Mouse (Mus musculus): ENCODE measurements around the gene Atxn1. TPM values are rescaled to one million over a fixed set of nuclear protein-coding genes. Genes with fewer than 3 reads are reported as not detected.

The Atxn1 gene
- polyA plus RNA-seq, 1 experiment from 2014 or later, result 8.3 TPM

DNA sequence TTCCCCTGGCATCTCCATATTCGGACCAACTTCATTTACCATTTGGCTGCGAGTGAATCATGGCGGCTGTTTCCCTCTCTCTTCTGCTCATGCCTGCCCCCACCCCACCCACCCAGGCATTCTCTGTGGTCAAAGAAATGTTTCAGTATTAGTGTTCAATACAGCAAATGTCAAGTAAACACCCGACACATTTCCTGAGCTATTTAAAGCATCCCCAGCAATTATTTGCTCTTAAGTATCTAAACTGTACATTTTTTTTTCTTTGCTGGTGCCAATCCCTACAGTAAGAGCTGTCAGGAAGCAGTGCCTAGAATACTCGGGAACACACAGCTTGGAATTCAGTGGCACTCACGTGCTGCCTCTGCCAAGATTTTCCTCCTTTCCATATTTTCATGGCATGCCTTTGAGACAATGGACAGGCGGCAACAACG, 32.3 kb downstream of the Atxn1 start:
- in situ Hi-C loops (cut with MboI; ENCODE audit: low pct_unique_long_range_greater_than_20kb), result no loop called here
- no peak for TF ChIP-seq CTCF (IDR thresholded peaks at IDR 0.05)
- DNase-seq (ENCODE audit: low read depth, low spot score) (no peak), ATAC-seq (no peak)
- ChIA-PET CTCF (interaction anchor here (0.7 to 0.8 kb wide), 2 partner anchors 276 to 295 kb away, joined by 3 to 4 read pairs; no protein-coding TSS in a partner anchor), POLR2A (no interaction called here)
- no peaks in the 10 kb centered on the region for H3K27me3 ChIP-seq

GRCm38 (mm10) chr13:45931891-45932290, 32.9 kb downstream of the Atxn1 start:
- in situ Hi-C loops (cut with MboI; ENCODE audit: low pct_unique_long_range_greater_than_20kb), result no loop called here
- CTCF ChIA-PET, result interaction anchor here (0.9 kb wide), 1 partner anchor 47 kb away, joined by 3 read pairs; no protein-coding TSS in a partner anchor
- peak; percentile 61 for TF ChIP-seq CTCF (IDR thresholded peaks at IDR 0.05)
- DNase-seq (ENCODE audit: low read depth, low spot score) (no peak), ATAC-seq (no peak)
- POLR2A ChIA-PET, result interaction anchor here (1.1 kb wide), 1 partner anchor 19 kb away, joined by 5 read pairs; no protein-coding TSS in a partner anchor
- H3K27me3 ChIP-seq, result no peaks in the 10 kb centered on the region

- CTCF ChIA-PET, result interaction anchor here (0.8 to 0.9 kb wide), 2 partner anchors 19 to 46 kb away, joined by 3 to 4 read pairs; no protein-coding TSS in a partner anchor
- TF ChIP-seq CTCF (IDR thresholded peaks at IDR 0.05), result no peak
- no peak for DNase-seq (ENCODE audit: low read depth, low spot score)
- POLR2A ChIA-PET, result interaction anchor here (1.1 kb wide), 1 partner anchor 19 kb away, joined by 5 read pairs; no protein-coding TSS in a partner anchor
- in situ Hi-C loops (cut with MboI; ENCODE audit: low pct_unique_long_range_greater_than_20kb), result no loop called here
- no peaks in the 10 kb centered on the region for H3K27me3 ChIP-seq
- peak; percentile 62 for ATAC-seq
Measured at GRCm38 (mm10) chr13:45931215-45931614, 33.6 kb downstream of the Atxn1 start.

DNA sequence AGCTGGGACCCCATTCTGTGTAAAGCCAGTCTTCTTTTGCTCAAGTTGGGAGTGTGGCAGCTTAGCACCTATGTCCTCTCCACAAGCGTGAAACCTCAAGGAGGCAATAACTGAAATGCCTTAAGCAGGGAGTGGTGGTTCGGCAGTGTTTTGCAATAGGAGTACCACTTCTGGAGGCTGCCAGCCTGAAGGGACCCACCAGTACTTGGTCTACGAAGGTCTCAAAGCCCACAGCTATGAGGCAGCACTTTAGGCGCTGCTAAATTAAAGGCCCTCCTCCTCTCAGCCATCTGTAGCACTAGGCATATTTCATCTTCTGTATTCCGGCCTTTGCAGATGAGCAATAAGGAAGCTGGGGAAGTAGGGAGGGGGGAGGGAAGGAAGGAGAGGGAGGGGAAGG, 35.1 kb downstream of the Atxn1 start:
- DNase-seq (ENCODE audit: low read depth, low spot score) (no peak), ATAC-seq (no peak)
- in situ Hi-C loops (cut with MboI; ENCODE audit: low pct_unique_long_range_greater_than_20kb), result no loop called here
- CTCF ChIA-PET, result interaction anchor here (0.7 kb wide), 1 partner anchor 28 kb away, joined by 3 read pairs; no protein-coding TSS in a partner anchor
- H3K27me3 ChIP-seq, result no peaks in the 10 kb centered on the region
- POLR2A ChIA-PET, result no interaction called here
- TF ChIP-seq CTCF (IDR thresholded peaks at IDR 0.05), result no peak

- POLR2A ChIA-PET, result no interaction called here
- no peak for TF ChIP-seq CTCF (IDR thresholded peaks at IDR 0.05)
- H3K27me3 ChIP-seq, result no peaks in the 10 kb centered on the region
- DNase-seq (ENCODE audit: low read depth, low spot score), result no peak
- ATAC-seq, result no peak
- in situ Hi-C loops (cut with MboI; ENCODE audit: low pct_unique_long_range_greater_than_20kb), result no loop called here
- CTCF ChIA-PET, result interaction anchor here (1.0 to 1.8 kb wide), 4 partner anchors 9 to 122 kb away, joined by 3 to 6 read pairs (median 3); no protein-coding TSS in a partner anchor
Measured at GRCm38 (mm10) chr13:45925294-45925693, 39.5 kb downstream of the Atxn1 start.

- POLR2A ChIA-PET, result interaction anchor here (0.6 kb wide), 3 partner anchors 16 to 38 kb away, joined by 3 read pairs; no protein-coding TSS in a partner anchor
- CTCF ChIA-PET, result interaction anchor here (1.0 to 1.8 kb wide), 4 partner anchors 10 to 121 kb away, joined by 3 to 6 read pairs (median 3); no protein-coding TSS in a partner anchor
- no peak for ATAC-seq
Measured at GRCm38 (mm10) chr13:45924555-45924954, 40.3 kb downstream of the Atxn1 start.

GRCm38 (mm10) chr13:45923086-45923485, 41.7 kb downstream of the Atxn1 start:
- H3K27me3 ChIP-seq, result no peaks in the 10 kb centered on the region
- POLR2A ChIA-PET, result no interaction called here
- CTCF ChIA-PET, result no interaction called here
- in situ Hi-C loops (cut with MboI; ENCODE audit: low pct_unique_long_range_greater_than_20kb), result no loop called here
- DNase-seq (ENCODE audit: low read depth, low spot score) (no peak), ATAC-seq (no peak)
- no peak for TF ChIP-seq CTCF (IDR thresholded peaks at IDR 0.05)

More at GRCm38 (mm10) chr13:45924555-45924954, 40.3 kb downstream of the Atxn1 start:
- TF ChIP-seq CTCF (IDR thresholded peaks at IDR 0.05), result no peak
- no peaks in the 10 kb centered on the region for H3K27me3 ChIP-seq
- no peak for DNase-seq (ENCODE audit: low read depth, low spot score)
- in situ Hi-C loops (cut with MboI; ENCODE audit: low pct_unique_long_range_greater_than_20kb), result no loop called here

DNA sequence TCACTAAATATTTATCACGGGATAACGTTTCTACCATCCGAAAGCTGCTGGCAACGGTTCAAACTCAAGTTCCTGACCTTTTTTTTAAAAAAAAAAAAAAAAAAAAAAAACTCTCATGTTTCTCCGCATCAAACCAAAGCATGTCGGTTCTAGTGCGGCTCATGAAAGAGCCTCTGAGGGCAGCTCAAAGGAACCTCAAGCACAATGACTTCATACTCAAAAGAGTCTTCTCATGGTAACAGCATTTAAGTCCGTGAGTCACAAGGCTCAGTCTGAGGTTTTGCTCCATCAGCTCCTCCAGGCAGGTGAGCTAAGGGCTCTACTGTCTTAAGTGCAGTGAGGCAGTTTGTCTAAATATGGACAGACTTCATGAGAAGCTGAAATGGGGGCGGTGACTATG, 42.3 kb downstream of the Atxn1 start:
- ChIA-PET POLR2A (interaction anchor here (0.6 kb wide), 2 partner anchors 11 to 29 kb away, joined by 6 read pairs; no protein-coding TSS in a partner anchor), CTCF (interaction anchor here (1.2 kb wide), 1 partner anchor 44 kb away, joined by 5 read pairs; no protein-coding TSS in a partner anchor)
- in situ Hi-C loops (cut with MboI; ENCODE audit: low pct_unique_long_range_greater_than_20kb), result no loop called here
- H3K27me3 ChIP-seq, result no peaks in the 10 kb centered on the region
- TF ChIP-seq CTCF (IDR thresholded peaks at IDR 0.05), result no peak
- DNase-seq (ENCODE audit: low read depth, low spot score) (peak; percentile 83), ATAC-seq (peak; percentile 80)

DNA sequence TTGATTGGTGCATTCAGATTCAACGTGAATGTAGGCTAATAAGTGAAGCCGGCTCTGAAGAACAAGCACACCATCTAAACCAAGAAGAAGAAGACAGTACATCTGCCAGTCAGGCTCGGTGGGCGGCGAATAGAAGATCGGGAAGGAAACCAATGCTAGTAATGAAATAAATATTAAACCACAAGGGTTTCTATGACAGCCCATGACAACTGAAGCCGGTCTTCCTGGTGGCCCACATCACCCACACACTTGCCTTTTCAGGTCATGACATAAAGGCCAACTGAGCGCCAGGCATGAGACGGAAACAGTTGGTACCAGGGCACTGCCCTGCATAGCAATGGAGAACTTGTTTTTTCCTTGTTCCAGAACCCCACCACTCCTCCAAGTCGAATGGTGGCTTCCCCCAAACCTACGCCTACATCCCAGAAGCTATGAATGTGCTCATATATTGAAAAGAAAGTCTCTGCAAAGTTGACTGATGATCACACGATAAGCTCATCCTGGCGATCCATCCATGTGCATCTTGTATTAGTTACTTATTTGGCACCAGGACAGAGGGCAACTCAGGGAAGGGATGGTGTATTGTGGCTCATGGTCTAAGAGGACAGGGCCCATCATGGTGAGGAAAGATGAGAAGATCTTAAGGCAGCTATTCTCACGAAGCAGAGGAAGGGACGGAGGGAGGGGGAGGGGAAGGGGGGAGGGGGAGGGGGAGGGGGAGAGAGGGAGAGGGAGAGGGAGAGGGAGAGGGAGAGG, 45.7 kb downstream of the Atxn1 start:
- ATAC-seq (no peak), DNase-seq (ENCODE audit: low read depth, low spot score) (no peak)
- in situ Hi-C loops (cut with MboI; ENCODE audit: low pct_unique_long_range_greater_than_20kb), result loop anchor here (5.0 kb wide), 1 partner anchor 38 kb away; no protein-coding TSS in a partner anchor
- POLR2A ChIA-PET, result no interaction called here
- CTCF ChIA-PET, result no interaction called here
- H3K27me3 ChIP-seq, result no peaks in the 10 kb centered on the region
- no peak for TF ChIP-seq CTCF (IDR thresholded peaks at IDR 0.05)

- CTCF ChIA-PET, result interaction anchor here (1.1 kb wide), 1 partner anchor 10 kb away, joined by 3 read pairs; no protein-coding TSS in a partner anchor
Measured at GRCm38 (mm10) chr13:45918006-45918380, 46.8 kb downstream of the Atxn1 start.

More at GRCm38 (mm10) chr13:45918006-45918380, 46.8 kb downstream of the Atxn1 start:
- ATAC-seq, result no peak
- no peak for DNase-seq (ENCODE audit: low read depth, low spot score)
- POLR2A ChIA-PET, result interaction anchor here (0.6 kb wide), 1 partner anchor 1723 kb away, joined by 4 read pairs; no protein-coding TSS in a partner anchor
- TF ChIP-seq CTCF (IDR thresholded peaks at IDR 0.05), result no peak
- H3K27me3 ChIP-seq, result no peaks in the 10 kb centered on the region
- in situ Hi-C loops (cut with MboI; ENCODE audit: low pct_unique_long_range_greater_than_20kb), result loop anchor here (5.0 kb wide), 1 partner anchor 39 kb away; no protein-coding TSS in a partner anchor

Measured in Patski (cell line).